Mouse (Mus musculus): ENCODE results near the gene Ralbp1.

DNA sequence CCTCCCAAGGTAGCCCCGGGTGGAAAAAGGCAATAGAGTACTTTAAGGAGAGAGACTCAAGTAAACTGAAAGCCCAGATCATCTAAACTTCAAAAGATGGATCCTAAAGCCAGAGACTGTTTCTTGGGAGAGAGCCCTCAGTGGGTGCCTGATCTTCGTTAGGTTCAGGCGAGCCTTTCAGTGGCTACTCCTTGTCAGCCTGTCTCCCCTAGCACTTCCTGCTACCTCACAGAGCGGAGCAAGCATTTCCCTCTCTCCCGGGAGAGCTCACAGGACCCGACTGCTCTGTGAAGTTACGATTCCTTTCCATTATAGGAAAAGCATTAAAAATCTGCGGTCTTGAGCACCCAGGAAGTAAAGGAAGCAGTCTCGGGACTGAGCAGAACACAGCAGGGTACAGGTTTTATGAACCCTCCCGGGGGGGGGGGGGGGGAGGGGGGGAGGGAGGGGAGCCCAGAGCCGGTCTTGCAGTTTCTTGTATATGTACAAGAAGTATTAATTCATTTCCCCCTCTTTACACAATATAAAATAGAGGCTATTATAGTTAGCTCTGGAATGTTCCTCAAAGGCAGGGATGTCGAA lies 20.8 kb upstream of the Ralbp1 start:
- no peak for TF ChIP-seq CTCF (IDR thresholded peaks at IDR 0.05; ENCODE audit: borderline replicate concordance, insufficient read depth, low read length)
- TF ChIP-seq POLR2A (IDR thresholded peaks at IDR 0.05; ENCODE audit: low read depth, low read length): no peak
